Mouse (Mus musculus): ENCODE data around the gene Zfp334. TPM values are rescaled to one million over a fixed set of nuclear protein-coding genes. Genes with fewer than 3 reads are reported as not detected.

The Zfp334 gene
- polyA plus RNA-seq, 1 experiment from 2014 or later, result 10.9 TPM

- Histone ChIP-seq H3K27ac (ENCODE audit: low read depth) (no peak overlapping the region), H3K9me3 (ENCODE audit: low read depth, low read length) (no peaks in the 10 kb centered on the region), H3K27me3 (ENCODE audit: insufficient read depth, low read length) (peaks cover 16% of the 10 kb centered on the region; the same call in 1 of the 2 replicates), H3K36me3 (ENCODE audit: insufficient read depth) (no peaks in the 10 kb centered on the region), H3K4me1 (ENCODE audit: insufficient read depth) (peaks cover 11% of the 10 kb centered on the region; the same call in 1 of the 2 replicates), H3K9ac (peak overlapping the region; percentile 16; the same call in 1 of the 2 replicates), H3K4me3 (ENCODE audit: low read depth, low read length) (no peak overlapping the region), H3K4me2 (peak overlapping the region; percentile 37; the same call in 1 of the 2 replicates)
- DNase-seq, result peak; percentile 85
- no peak for ATAC-seq (ENCODE audit: insufficient read depth)
- TF ChIP-seq CTCF (IDR thresholded peaks at IDR 0.05; ENCODE audit: low read depth), result peak; percentile 93
- 10% methylated on average over 21 of the region's 21 CpGs for WGBS
Measured at GRCm38 (mm10) chr2:165364334-165365091, 23.5 kb downstream of the Zfp334 start.

DNA sequence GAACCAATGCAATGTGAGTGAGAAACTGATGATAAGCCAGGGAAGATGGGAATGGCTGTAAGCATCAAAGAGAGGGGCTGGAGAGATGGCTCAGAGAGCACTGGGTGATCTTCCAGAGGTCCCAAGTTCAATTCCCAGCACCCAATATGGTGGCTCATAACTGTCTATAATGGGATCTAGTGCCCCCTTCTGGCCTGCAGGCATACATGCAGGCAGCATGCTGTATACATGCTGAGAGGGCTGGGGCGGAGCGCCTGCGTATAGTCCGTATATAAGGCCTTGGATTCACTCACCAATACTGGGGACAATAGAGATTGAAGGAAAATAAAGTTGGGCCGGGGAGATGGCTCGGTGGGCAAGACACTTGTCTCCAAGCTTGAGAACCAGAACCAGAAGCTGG lies 24.8 kb downstream of the Zfp334 start:
- TF ChIP-seq CTCF (IDR thresholded peaks at IDR 0.05; ENCODE audit: low read depth), result peak; percentile 13; the same call in 1 of the 2 replicates
- H3K27me3 ChIP-seq (ENCODE audit: insufficient read depth, low read length), result peaks cover 9% of the 10 kb centered on the region; the same call in 1 of the 2 replicates
- 84% methylated on average over 6 of the region's 6 CpGs for WGBS
- peaks cover 8% of the 10 kb centered on the region; the same call in 1 of the 2 replicates for H3K4me1 ChIP-seq (ENCODE audit: insufficient read depth)
- DNase-seq (no peak), ATAC-seq (ENCODE audit: insufficient read depth) (no peak)
- H3K4me3 ChIP-seq (ENCODE audit: low read depth, low read length), result no peak overlapping the region
- H3K27ac ChIP-seq (ENCODE audit: low read depth), result no peak overlapping the region
- no peaks in the 10 kb centered on the region for H3K9me3 ChIP-seq (ENCODE audit: low read depth, low read length)
- H3K9ac ChIP-seq, result no peak overlapping the region
- no peak overlapping the region for H3K4me2 ChIP-seq
- no peaks in the 10 kb centered on the region for H3K36me3 ChIP-seq (ENCODE audit: insufficient read depth)

GRCm38 (mm10) chr2:165360861-165361260 lies 27.2 kb downstream of the Zfp334 start:
- TF ChIP-seq CTCF (IDR thresholded peaks at IDR 0.05; ENCODE audit: low read depth), result peak; percentile 91
- Histone ChIP-seq H3K27me3 (ENCODE audit: insufficient read depth, low read length) (0 out of 2 replicates have a peak, but pooled peaks cover 6% of the 10 kb centered on the region), H3K9ac (no peak overlapping the region), H3K9me3 (ENCODE audit: low read depth, low read length) (no peaks in the 10 kb centered on the region), H3K4me3 (ENCODE audit: low read depth, low read length) (no peak overlapping the region), H3K27ac (ENCODE audit: low read depth) (no peak overlapping the region), H3K4me2 (no peak overlapping the region), H3K36me3 (ENCODE audit: insufficient read depth) (no peaks in the 10 kb centered on the region), H3K4me1 (ENCODE audit: insufficient read depth) (no peaks in the 10 kb centered on the region)
- WGBS, result 0% methylated on average over 1 of the region's 1 CpGs
- peak; percentile 79; the same call in 1 of the 2 replicates for ATAC-seq (ENCODE audit: insufficient read depth)
- DNase-seq, result peak; percentile 93

GRCm38 (mm10) chr2:165351828-165352513 lies 36.1 kb downstream of the Zfp334 start:
- H3K4me1 ChIP-seq (ENCODE audit: insufficient read depth), result no peaks in the 10 kb centered on the region
- 85% methylated on average over 20 of the region's 20 CpGs for WGBS
- no peak for TF ChIP-seq CTCF (IDR thresholded peaks at IDR 0.05; ENCODE audit: low read depth)
- H3K4me3 ChIP-seq (ENCODE audit: low read depth, low read length), result no peak overlapping the region
- ATAC-seq (ENCODE audit: insufficient read depth) (no peak), DNase-seq (no peak)
- H3K27ac ChIP-seq (ENCODE audit: low read depth), result no peak overlapping the region
- peaks cover 12% of the 10 kb centered on the region; the same call in 1 of the 2 replicates for H3K9me3 ChIP-seq (ENCODE audit: low read depth, low read length)
- no peaks in the 10 kb centered on the region for H3K36me3 ChIP-seq (ENCODE audit: insufficient read depth)
- no peaks in the 10 kb centered on the region for H3K27me3 ChIP-seq (ENCODE audit: insufficient read depth, low read length)
- H3K9ac ChIP-seq, result no peak overlapping the region
- H3K4me2 ChIP-seq, result no peak overlapping the region

DNA sequence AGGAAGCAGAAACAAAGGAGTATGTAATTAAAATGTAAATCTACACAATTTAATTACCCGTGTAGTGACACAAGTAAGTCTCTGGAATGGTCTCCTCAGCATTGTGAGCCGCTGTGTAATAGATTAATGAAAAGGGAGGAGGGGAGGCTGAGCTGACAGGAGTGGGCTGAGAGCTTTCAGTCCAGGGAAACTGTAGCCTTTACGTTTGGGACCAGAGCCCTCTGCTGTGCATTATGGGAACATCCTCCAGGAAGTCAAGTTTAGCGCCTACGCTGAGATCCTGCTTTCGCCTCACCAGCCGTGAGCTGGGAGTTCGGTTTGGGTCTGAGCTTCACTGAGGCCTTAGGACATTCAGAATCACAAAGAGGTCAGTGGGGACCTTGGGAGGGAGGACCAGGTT lies 38.6 kb downstream of the Zfp334 start:
- no peaks in the 10 kb centered on the region for H3K27me3 ChIP-seq (ENCODE audit: insufficient read depth, low read length)
- WGBS, result 21% methylated on average over 8 of the region's 8 CpGs
- no peak overlapping the region for H3K4me2 ChIP-seq

GRCm38 (mm10) chr2:165346180-165346579 lies 41.9 kb downstream of the Zfp334 start:
- Histone ChIP-seq H3K27me3 (ENCODE audit: insufficient read depth, low read length) (no peaks in the 10 kb centered on the region), H3K4me1 (ENCODE audit: insufficient read depth) (no peaks in the 10 kb centered on the region), H3K36me3 (ENCODE audit: insufficient read depth) (no peaks in the 10 kb centered on the region), H3K9ac (no peak overlapping the region), H3K9me3 (ENCODE audit: low read depth, low read length) (no peaks in the 10 kb centered on the region), H3K27ac (ENCODE audit: low read depth) (no peak overlapping the region), H3K4me2 (no peak overlapping the region), H3K4me3 (ENCODE audit: low read depth, low read length) (no peak overlapping the region)
- DNase-seq, result no peak
- ATAC-seq (ENCODE audit: insufficient read depth), result no peak
- TF ChIP-seq CTCF (IDR thresholded peaks at IDR 0.05; ENCODE audit: low read depth), result no peak
- WGBS, result 84% methylated on average over 5 of the region's 5 CpGs

More for the DNA sequence above, 38.6 kb downstream of the Zfp334 start:
- peak; percentile 78 for DNase-seq
- Histone ChIP-seq H3K27ac (ENCODE audit: low read depth) (no peak overlapping the region), H3K9ac (no peak overlapping the region), H3K9me3 (ENCODE audit: low read depth, low read length) (peaks cover 12% of the 10 kb centered on the region; the same call in 1 of the 2 replicates), H3K36me3 (ENCODE audit: insufficient read depth) (no peaks in the 10 kb centered on the region), H3K4me1 (ENCODE audit: insufficient read depth) (no peaks in the 10 kb centered on the region), H3K4me3 (ENCODE audit: low read depth, low read length) (no peak overlapping the region)
- ATAC-seq (ENCODE audit: insufficient read depth), result no peak
- TF ChIP-seq CTCF (IDR thresholded peaks at IDR 0.05; ENCODE audit: low read depth), result peak; percentile 65

- no peaks in the 10 kb centered on the region for H3K36me3 ChIP-seq (ENCODE audit: insufficient read depth)
- WGBS, result 32% methylated on average over 3 of the region's 3 CpGs
- H3K27ac ChIP-seq (ENCODE audit: low read depth), result no peak overlapping the region
- peak; percentile 61 for TF ChIP-seq CTCF (IDR thresholded peaks at IDR 0.05; ENCODE audit: low read depth)
- no peak overlapping the region for H3K4me2 ChIP-seq
- H3K4me3 ChIP-seq (ENCODE audit: low read depth, low read length), result no peak overlapping the region
- no peaks in the 10 kb centered on the region for H3K9me3 ChIP-seq (ENCODE audit: low read depth, low read length)
- ATAC-seq (ENCODE audit: insufficient read depth) (no peak), DNase-seq (peak; percentile 68)
- H3K27me3 ChIP-seq (ENCODE audit: insufficient read depth, low read length), result no peaks in the 10 kb centered on the region
- H3K4me1 ChIP-seq (ENCODE audit: insufficient read depth), result no peaks in the 10 kb centered on the region
- no peak overlapping the region for H3K9ac ChIP-seq
Measured at GRCm38 (mm10) chr2:165337191-165337590, 50.9 kb downstream of the Zfp334 start.
